Mouse (Mus musculus) intestine, embryonic 15.5 days (tissue): Measurements from ENCODE around the gene Nrg4. TPM values are rescaled to one million over a fixed set of nuclear protein-coding genes. Genes with fewer than 3 reads are reported as not detected.
A peak's percentile ranks its signal among the peaks of the same experiment; 100 is the strongest.

Experiments
- ATAC-seq: fragments of 200-750 bp; cut with Nextera tagmentation; 2 replicates; pipeline ENCODE4 v1.8.0; 2017; ENCODE audit warnings: moderate TSS enrichment, moderate library complexity
- H3K27ac ChIP-seq: fragments of 300-500 bp; sonication (generic); 2 replicates; pipeline ENCODE4 v1.5.1; 2015; ENCODE audit warnings: mild to moderate bottlenecking, inconsistent platforms
- H3K27me3 ChIP-seq: fragments of 300-500 bp; sonication (generic); replicated peaks from 2 replicates; pipeline ENCODE4 v1.6.1; 2015; ENCODE audit warnings: inconsistent platforms
- H3K36me3 ChIP-seq: fragments of 300-500 bp; sonication (generic); 2 replicates; pipeline ENCODE4 v1.6.1; 2015; ENCODE audit warnings: inconsistent platforms
- H3K4me1 ChIP-seq: fragments of 300-500 bp; sonication (generic); replicated peaks from 2 replicates; pipeline ENCODE4 v1.6.1; 2015; ENCODE audit warnings: inconsistent platforms
- H3K4me2 ChIP-seq: fragments of 300-500 bp; sonication (generic); replicated peaks from 2 replicates; pipeline ENCODE4 v1.6.1; 2015; ENCODE audit warnings: mild to moderate bottlenecking, inconsistent platforms
- H3K4me3 ChIP-seq: fragments of 300-500 bp; sonication (generic); replicated peaks from 2 replicates; pipeline ENCODE4 v1.5.1; 2015; ENCODE audit warnings: inconsistent platforms
- H3K9ac ChIP-seq: fragments of 300-500 bp; sonication (generic); 2 replicates; pipeline ENCODE4 v1.6.1; 2015; ENCODE audit warnings: inconsistent platforms
- H3K9me3 ChIP-seq: fragments of 300-500 bp; sonication (generic); 2 replicates; pipeline ENCODE4 v1.6.1; 2016; ENCODE audit warnings: inconsistent platforms
- WGBS: fragments of 180-500 bp; shearing (Covaris S2); methylation state at CpG from one replicate; pipeline ENCODE4 v1.1.7; 2015; 5-methylcytosine and 5-hydroxymethylcytosine counted together
- polyA plus RNA-seq: library from polyadenylated mRNA; unstranded; fragments of >200 nt; fragmentation: Nextera tagmentation; extraction: Ambion mirVana; gene quantifications from 2 replicates; pipeline ENCODE4 v1.2.1, GENCODE M21; 2015

The Nrg4 gene
- polyA plus RNA-seq, 1 experiment from 2014 or later = 1.1 TPM

DNA sequence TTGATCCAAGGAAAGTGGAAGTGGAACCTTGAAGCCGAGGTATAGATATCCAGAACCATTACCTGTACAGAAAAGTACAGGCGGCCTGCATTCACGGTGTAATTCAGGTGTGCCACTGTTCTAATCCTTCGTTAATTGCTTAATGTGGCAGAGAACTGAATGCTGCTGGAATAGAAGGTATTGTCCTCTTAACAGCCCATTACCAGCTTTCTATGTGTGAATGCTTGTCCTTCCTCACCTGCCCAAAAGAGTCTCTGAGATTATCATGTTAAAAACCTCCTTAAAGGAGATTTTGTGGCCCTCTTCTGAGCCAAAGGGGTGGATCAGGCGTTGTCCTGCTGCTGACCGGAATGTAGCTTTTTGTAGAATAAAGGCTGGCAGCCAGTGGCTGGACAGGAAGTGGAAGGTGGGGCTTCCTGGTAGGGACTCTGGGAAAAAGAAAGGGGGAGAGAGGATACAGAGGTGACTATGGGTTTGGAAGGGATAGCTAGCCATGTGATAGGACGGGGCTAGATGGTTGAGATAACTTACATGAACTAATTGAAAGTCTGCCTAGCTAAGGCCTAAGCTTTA lies 101.4 kb downstream of the Nrg4 start:
- H3K36me3 ChIP-seq = peaks cover 27% of the 10 kb centered on the region

DNA sequence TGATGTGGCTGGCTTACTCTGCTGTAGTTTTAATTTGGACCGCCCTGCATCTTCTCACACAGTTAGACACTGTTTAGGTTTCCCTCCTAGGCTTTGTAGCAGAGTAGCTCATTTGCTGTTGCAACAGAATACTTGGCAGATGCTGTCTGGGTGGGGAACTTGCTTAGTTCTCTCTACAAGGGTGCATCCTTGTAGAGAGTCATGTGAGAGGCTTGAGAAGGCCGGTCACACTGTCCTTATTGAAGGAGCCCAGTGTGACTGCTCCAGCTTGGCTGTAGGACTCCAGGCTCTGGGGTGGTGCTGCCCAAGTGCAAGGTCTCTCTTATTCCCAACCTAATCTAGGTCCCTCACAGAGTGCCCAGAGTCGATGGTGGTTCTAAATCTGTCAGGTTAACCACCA lies 109.3 kb downstream of the Nrg4 start:
- Histone ChIP-seq H3K27ac (no peak overlapping the region), H3K4me2 (no peak overlapping the region), H3K4me1 (no peaks in the 10 kb centered on the region), H3K9me3 (no peaks in the 10 kb centered on the region), H3K36me3 (peaks cover 36% of the 10 kb centered on the region), H3K27me3 (no peaks in the 10 kb centered on the region), H3K9ac (no peak overlapping the region), H3K4me3 (no peak overlapping the region)
- ATAC-seq = no peak
- WGBS = 94% methylated on average over 3 of the region's 3 CpGs

More for the DNA sequence above, 101.4 kb downstream of the Nrg4 start:
- Histone ChIP-seq H3K4me2 (no peak overlapping the region), H3K27ac (no peak overlapping the region), H3K9me3 (no peaks in the 10 kb centered on the region), H3K9ac (no peak overlapping the region), H3K4me1 (no peaks in the 10 kb centered on the region), H3K4me3 (no peak overlapping the region), H3K27me3 (no peaks in the 10 kb centered on the region)
- no peak for ATAC-seq
- WGBS = 84% methylated on average over 7 of the region's 7 CpGs

DNA sequence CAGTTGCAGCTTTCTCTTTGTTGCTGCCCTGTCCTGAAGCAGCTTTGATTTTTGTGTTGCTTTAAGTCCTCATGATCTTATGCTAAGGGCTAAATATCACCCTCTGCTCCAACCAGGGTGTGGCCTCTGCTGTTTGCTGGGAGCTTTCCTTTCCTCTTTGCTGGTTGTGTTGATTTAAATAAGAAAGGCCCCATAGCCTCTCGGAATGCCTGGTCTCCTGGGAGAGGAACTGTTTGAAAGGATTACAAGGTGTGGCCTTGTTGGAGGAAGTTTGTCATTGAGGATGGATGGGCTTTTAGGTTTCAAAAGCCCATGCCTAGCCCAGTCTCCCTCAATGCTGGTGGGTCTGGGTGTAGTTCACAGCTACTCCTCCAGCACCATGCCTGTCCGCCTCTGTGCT lies 110.6 kb downstream of the Nrg4 start:
- H3K9me3 ChIP-seq = no peaks in the 10 kb centered on the region

GRCm38 (mm10) chr9:55215648-55216047 lies 111.0 kb downstream of the Nrg4 start:
- ATAC-seq = no peak
- H3K4me1 ChIP-seq = 0 out of 2 replicates have a peak, but pooled peaks cover 6% of the 10 kb centered on the region
- no peaks in the 10 kb centered on the region for H3K9me3 ChIP-seq
- H3K4me3 ChIP-seq = no peak overlapping the region
- peaks cover 27% of the 10 kb centered on the region; the same call in 1 of the 2 replicates for H3K36me3 ChIP-seq
- H3K27ac ChIP-seq = no peak overlapping the region
- 82% methylated on average over 3 of the region's 3 CpGs for WGBS
- H3K9ac ChIP-seq = no peak overlapping the region
- no peaks in the 10 kb centered on the region for H3K27me3 ChIP-seq
- no peak overlapping the region for H3K4me2 ChIP-seq

More for the DNA sequence above, 110.6 kb downstream of the Nrg4 start:
- no peak overlapping the region for H3K9ac ChIP-seq
- H3K27me3 ChIP-seq = no peaks in the 10 kb centered on the region
- no peak for ATAC-seq
- peaks cover 31% of the 10 kb centered on the region for H3K36me3 ChIP-seq
- no peak overlapping the region for H3K4me2 ChIP-seq
- H3K27ac ChIP-seq = no peak overlapping the region
- H3K4me1 ChIP-seq = 0 out of 2 replicates have a peak, but pooled peaks cover 5% of the 10 kb centered on the region
- WGBS = 73% methylated on average over 2 of the region's 2 CpGs
- H3K4me3 ChIP-seq = no peak overlapping the region

DNA sequence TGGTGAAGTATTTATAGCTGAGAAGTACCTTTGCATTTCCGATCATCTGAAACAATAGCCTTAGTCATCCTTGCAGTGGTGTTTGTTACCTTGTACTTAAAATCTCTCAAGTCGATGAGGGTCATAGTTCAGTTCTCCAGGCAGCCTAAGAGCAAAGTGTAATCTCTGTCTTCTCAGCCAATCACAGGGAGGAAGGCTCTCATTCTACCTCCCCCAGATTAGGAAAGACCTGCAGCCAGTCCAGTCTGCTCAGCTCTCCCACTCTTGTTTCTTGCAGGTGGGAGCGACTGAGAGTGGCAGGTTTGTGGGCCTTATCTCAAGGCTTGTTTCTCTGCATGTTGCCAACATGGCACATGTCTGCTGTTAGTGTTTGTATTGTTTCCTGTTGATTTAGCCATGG lies 111.6 kb downstream of the Nrg4 start:
- H3K9me3 ChIP-seq = no peaks in the 10 kb centered on the region
- H3K4me3 ChIP-seq = no peak overlapping the region
- no peak overlapping the region for H3K27ac ChIP-seq
- H3K36me3 ChIP-seq = peaks cover 23% of the 10 kb centered on the region; the same call in 1 of the 2 replicates
- H3K27me3 ChIP-seq = no peaks in the 10 kb centered on the region
- peaks cover 7% of the 10 kb centered on the region for H3K4me1 ChIP-seq
- 76% methylated on average over 3 of the region's 3 CpGs for WGBS
- ATAC-seq = peak; percentile 81
- no peak overlapping the region for H3K4me2 ChIP-seq
- no peak overlapping the region for H3K9ac ChIP-seq

DNA sequence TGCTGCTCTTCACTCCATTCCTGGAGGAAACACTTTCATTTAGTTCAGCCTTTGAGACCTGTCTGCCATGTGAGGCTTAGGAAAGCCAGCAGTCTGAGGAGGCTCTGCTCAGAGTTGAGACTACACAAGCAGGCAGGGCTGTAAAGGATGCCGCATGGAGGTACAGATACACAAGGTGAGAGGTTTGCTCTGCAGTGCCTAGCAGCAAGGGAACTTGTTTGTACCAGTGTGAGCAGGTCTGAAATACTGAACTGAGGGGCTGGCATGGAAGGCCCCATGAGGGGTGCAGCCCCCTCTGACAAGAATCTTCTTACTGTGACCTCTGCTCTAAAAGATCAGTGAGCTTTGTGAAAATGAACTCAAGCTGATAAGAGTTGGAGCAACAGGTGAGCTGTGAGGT lies 113.2 kb downstream of the Nrg4 start:
- H3K36me3 ChIP-seq = peaks cover 16% of the 10 kb centered on the region; the same call in 1 of the 2 replicates
- no peaks in the 10 kb centered on the region for H3K27me3 ChIP-seq
- H3K4me3 ChIP-seq = no peak overlapping the region
- no peaks in the 10 kb centered on the region for H3K9me3 ChIP-seq
- no peak for ATAC-seq
- no peak overlapping the region for H3K27ac ChIP-seq
- peaks cover 14% of the 10 kb centered on the region for H3K4me1 ChIP-seq
- H3K9ac ChIP-seq = no peak overlapping the region
- 68% methylated on average over 1 of the region's 1 CpGs for WGBS
- H3K4me2 ChIP-seq = no peak overlapping the region

GRCm38 (mm10) chr9:55211611-55212010 lies 115.0 kb downstream of the Nrg4 start:
- WGBS = 56% methylated on average over 4 of the region's 4 CpGs
- ATAC-seq = no peak
- H3K9ac ChIP-seq = no peak overlapping the region
- peaks cover 11% of the 10 kb centered on the region; the same call in 1 of the 2 replicates for H3K36me3 ChIP-seq
- no peaks in the 10 kb centered on the region for H3K27me3 ChIP-seq
- no peak overlapping the region for H3K27ac ChIP-seq
- peak overlapping the region; percentile 4; the same call in 1 of the 2 replicates for H3K4me2 ChIP-seq
- H3K4me1 ChIP-seq = peaks cover 14% of the 10 kb centered on the region
- no peak overlapping the region for H3K4me3 ChIP-seq
- H3K9me3 ChIP-seq = no peaks in the 10 kb centered on the region

- ATAC-seq = peak; percentile 99
- H3K36me3 ChIP-seq = no peaks in the 10 kb centered on the region
- H3K9ac ChIP-seq = peak within 1 kb of the TSS; percentile 85
- peak within 1 kb of the TSS; percentile 89 for H3K4me3 ChIP-seq
- H3K9me3 ChIP-seq = no peaks in the 10 kb centered on the region
- no peaks in the 10 kb centered on the region for H3K27me3 ChIP-seq
- peaks cover 14% of the 10 kb centered on the region for H3K4me1 ChIP-seq
- under 1% methylated on average over 65 of the region's 65 CpGs for WGBS
- peak within 1 kb of the TSS; percentile 90 for H3K27ac ChIP-seq
- H3K4me2 ChIP-seq = peak within 1 kb of the TSS; percentile 80
Observed at GRCm38 (mm10) chr9:55208790-55209481, 117.7 kb downstream of the Nrg4 start, which contains the start of gene Fbxo22. Gene Fbxo22 (plus strand): TSS chr9:55208925.

- Histone ChIP-seq H3K9me3 (no peaks in the 10 kb centered on the region), H3K27me3 (no peaks in the 10 kb centered on the region), H3K4me2 (peak overlapping the region; percentile 80), H3K36me3 (no peaks in the 10 kb centered on the region), H3K4me3 (peak overlapping the region; percentile 89), H3K9ac (0 out of 2 replicates have a peak overlapping the region, but pooled peaks have one; percentile 85), H3K27ac (peak overlapping the region; percentile 90), H3K4me1 (peaks cover 14% of the 10 kb centered on the region)
- ATAC-seq = peak; percentile 46
- 2% methylated on average over 2 of the region's 2 CpGs for WGBS
Observed at GRCm38 (mm10) chr9:55208458-55208789, 118.2 kb downstream of the Nrg4 start.

DNA sequence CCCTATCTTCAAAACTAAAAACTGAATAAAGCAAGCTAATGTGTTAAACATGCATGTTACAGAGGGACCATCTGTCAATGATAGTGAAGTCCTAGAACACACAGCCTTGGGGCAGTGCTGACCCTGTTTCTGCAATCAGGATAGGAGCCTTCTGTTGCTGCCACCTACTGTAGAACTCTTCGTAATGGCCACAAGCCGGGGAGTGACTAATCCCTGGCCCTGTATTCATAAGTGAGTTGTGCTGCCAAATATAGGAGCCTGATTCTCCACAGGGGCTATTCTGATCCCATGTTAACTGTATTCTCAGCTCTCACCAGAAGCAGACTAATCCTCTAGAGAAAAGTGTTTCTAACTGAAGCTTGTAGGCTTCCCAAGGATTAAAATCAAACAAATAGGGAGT lies 127.3 kb downstream of the Nrg4 start:
- ATAC-seq = no peak
- no peak overlapping the region for H3K4me2 ChIP-seq
- H3K9ac ChIP-seq = no peak overlapping the region
- H3K27ac ChIP-seq = no peak overlapping the region
- H3K36me3 ChIP-seq = no peaks in the 10 kb centered on the region
- no peaks in the 10 kb centered on the region for H3K9me3 ChIP-seq
- no peaks in the 10 kb centered on the region for H3K4me1 ChIP-seq
- no peak overlapping the region for H3K4me3 ChIP-seq
- WGBS = 85% methylated on average over 2 of the region's 2 CpGs
- no peaks in the 10 kb centered on the region for H3K27me3 ChIP-seq

DNA sequence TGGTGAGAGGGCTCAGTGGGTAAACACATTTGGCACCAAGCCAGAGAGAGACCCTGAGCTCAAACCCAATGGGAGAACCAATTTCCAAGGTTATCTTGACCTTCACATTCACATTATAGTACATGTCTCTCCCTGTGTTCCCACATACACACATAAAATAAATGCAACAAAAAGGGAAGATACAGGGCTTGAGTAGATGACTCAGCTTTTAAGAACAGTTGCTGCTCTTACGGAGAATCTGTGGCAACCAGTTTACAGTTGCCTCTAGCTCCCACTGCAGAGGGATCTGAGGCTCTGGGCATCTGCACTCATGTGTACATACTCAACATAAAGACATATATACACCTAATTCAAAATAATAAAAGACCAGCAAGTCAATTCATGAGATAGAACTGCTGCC lies 128.4 kb downstream of the Nrg4 start:
- no peaks in the 10 kb centered on the region for H3K36me3 ChIP-seq
- no peak overlapping the region for H3K4me3 ChIP-seq
- no peaks in the 10 kb centered on the region for H3K9me3 ChIP-seq
- ATAC-seq = no peak
- no peak overlapping the region for H3K9ac ChIP-seq
- 92% methylated on average over 1 of the region's 1 CpGs for WGBS
- no peak overlapping the region for H3K27ac ChIP-seq
- no peak overlapping the region for H3K4me2 ChIP-seq
- no peaks in the 10 kb centered on the region for H3K27me3 ChIP-seq
- H3K4me1 ChIP-seq = no peaks in the 10 kb centered on the region

GRCm38 (mm10) chr9:55195876-55196275 lies 130.8 kb downstream of the Nrg4 start:
- H3K4me2 ChIP-seq = no peak overlapping the region
- H3K27ac ChIP-seq = no peak overlapping the region
- peaks cover 3% of the 10 kb centered on the region; the same call in 1 of the 2 replicates for H3K36me3 ChIP-seq
- WGBS = 93% methylated on average over 3 of the region's 3 CpGs
- no peak overlapping the region for H3K4me3 ChIP-seq
- H3K9ac ChIP-seq = no peak overlapping the region
- H3K4me1 ChIP-seq = no peaks in the 10 kb centered on the region
- no peak for ATAC-seq
- H3K27me3 ChIP-seq = no peaks in the 10 kb centered on the region
- no peaks in the 10 kb centered on the region for H3K9me3 ChIP-seq

GRCm38 (mm10) chr9:55174235-55174634 lies 152.4 kb downstream of the Nrg4 start:
- WGBS = 86% methylated on average over 2 of the region's 2 CpGs
- Histone ChIP-seq H3K4me2 (no peak overlapping the region), H3K9ac (no peak overlapping the region), H3K9me3 (no peaks in the 10 kb centered on the region), H3K4me3 (no peak overlapping the region), H3K36me3 (no peaks in the 10 kb centered on the region), H3K27ac (no peak overlapping the region), H3K27me3 (no peaks in the 10 kb centered on the region), H3K4me1 (no peaks in the 10 kb centered on the region)
- ATAC-seq = no peak
